Comparison of ENCODE assay signal across 19 mouse cellular contexts in genomic region chr6:9842391-9842790, GRCm38 (mm10).
A peak's percentile ranks its signal among the peaks of the same experiment; 100 is the strongest.
DNase-seq lines count a peak whose midpoint lies in the region; ATAC-seq and TF ChIP-seq lines count a peak whose summit lies in the region.
"Had no signal": no experiment of that assay in that cellular context is flagged by ENCODE, and none has a peak within 500 bp of the region (broad histone marks: within the 10 kb centered on the region; RNA-seq: fewer than 3 reads in every experiment).

No protein-coding gene starts in this region.

- H3K27ac ChIP-seq in forebrain, postnatal 0 days (ENCODE audit: low read depth, low read length), result no peak overlapping the region
- H3K27ac ChIP-seq in forebrain, embryonic 12.5 days, result no peak overlapping the region
- H3K27ac ChIP-seq in heart, adult 2 months, result no peak overlapping the region
- H3K27ac ChIP-seq: embryonic facial prominence, embryonic 10.5 days; embryonic facial prominence, embryonic 12.5 days; forebrain, embryonic 13.5 days; forebrain, embryonic 15.5 days had no signal

- no peak overlapping the region for H3K9ac ChIP-seq in forebrain, postnatal 0 days
- no peak overlapping the region for H3K9ac ChIP-seq in forebrain, embryonic 12.5 days
- no peak overlapping the region for H3K9ac ChIP-seq in heart, adult 2 months (ENCODE audit: low read depth, low read length)
- H3K9ac ChIP-seq: embryonic facial prominence, embryonic 12.5 days; forebrain, embryonic 13.5 days; forebrain, embryonic 15.5 days had no signal

- no peak for TF ChIP-seq CTCF in forebrain, postnatal 0 days (IDR thresholded peaks at IDR 0.05; ENCODE audit: low read depth)
- no peak for TF ChIP-seq CTCF in brain, embryonic 14.5 days (IDR thresholded peaks at IDR 0.05; ENCODE audit: borderline replicate concordance, extremely low read depth, insufficient read depth, insufficient read length)
- no peak for TF ChIP-seq CTCF in heart, adult 2 months (IDR thresholded peaks at IDR 0.05)

- H3K4me2 ChIP-seq in forebrain, postnatal 0 days (ENCODE audit: low read depth), result no peak overlapping the region
- no peak overlapping the region for H3K4me2 ChIP-seq in forebrain, embryonic 12.5 days
- H3K4me2 ChIP-seq: embryonic facial prominence, embryonic 12.5 days; forebrain, embryonic 13.5 days; forebrain, embryonic 15.5 days had no signal

- intact Hi-C loops in heart, adult 2 months (cut with DNase I), result no loop called here

- ATAC-seq in forebrain, postnatal 0 days, result peak; percentile 55
- no peak for ATAC-seq in forebrain, embryonic 12.5 days (ENCODE audit: low FRiP score)
- ATAC-seq: forebrain, embryonic 13.5 days; forebrain, embryonic 15.5 days had no signal

- no peaks in the 10 kb centered on the region for H3K79me2 ChIP-seq in heart, adult 2 months (replicated peaks; ENCODE audit: control insufficient read depth, insufficient read depth, low read length)

- H3K9me3 ChIP-seq in forebrain, postnatal 0 days (ENCODE audit: low read length), result no peaks in the 10 kb centered on the region
- H3K9me3 ChIP-seq in forebrain, embryonic 12.5 days, result no peaks in the 10 kb centered on the region
- H3K9me3 ChIP-seq: embryonic facial prominence, embryonic 10.5 days; embryonic facial prominence, embryonic 12.5 days; forebrain, embryonic 13.5 days; forebrain, embryonic 15.5 days had no signal

- 54% methylated on average over 2 of the region's 2 CpGs for WGBS in forebrain, postnatal 0 days
- 78% methylated on average over 2 of the region's 2 CpGs for WGBS in forebrain, embryonic 12.5 days
- 80% methylated on average over 2 of the region's 2 CpGs for WGBS in heart, adult 2 months

- TF ChIP-seq EP300 in heart, adult 2 months (IDR thresholded peaks at IDR 0.05; ENCODE audit: insufficient read depth, low read depth, low read length), result no peak

- DNase-seq in forebrain, postnatal 0 days, result peak; percentile 5
- peak; percentile 25 for DNase-seq in brain, adult 2 months (ENCODE audit: low read depth, low spot score)
- DNase-seq in brain, embryonic 14.5 days (ENCODE audit: low read depth), result peak; percentile 22
- no peak for DNase-seq in heart, adult 2 months
- DNase-seq: adrenal gland, adult 2 months; adrenal gland, postnatal 10 days; adrenal gland, postnatal 25 days; cerebellum, adult 11 months; cerebellum, adult 18-20 months; cerebellum, adult 8-10 months; cerebellum, adult 9-11 months; cerebellum, postnatal 14 days; cerebellum, postnatal 36 days; embryo, embryonic 11 days had no signal

- H3K4me1 ChIP-seq in forebrain, postnatal 0 days (ENCODE audit: insufficient read depth), result no peaks in the 10 kb centered on the region
- H3K4me1 ChIP-seq in forebrain, embryonic 12.5 days, result no peaks in the 10 kb centered on the region
- H3K4me1 ChIP-seq in heart, adult 2 months (ENCODE audit: control insufficient read depth, insufficient read depth, low read length), result no peaks in the 10 kb centered on the region
- H3K4me1 ChIP-seq: embryonic facial prominence, embryonic 10.5 days; embryonic facial prominence, embryonic 12.5 days; forebrain, embryonic 13.5 days; forebrain, embryonic 15.5 days had no signal

- H3K36me3 ChIP-seq in forebrain, postnatal 0 days (ENCODE audit: insufficient read depth), result no peaks in the 10 kb centered on the region
- H3K36me3 ChIP-seq in forebrain, embryonic 12.5 days (replicated peaks), result no peaks in the 10 kb centered on the region
- no peaks in the 10 kb centered on the region for H3K36me3 ChIP-seq in heart, adult 2 months (ENCODE audit: control insufficient read depth, insufficient read depth, low read length)
- H3K36me3 ChIP-seq: embryonic facial prominence, embryonic 10.5 days; embryonic facial prominence, embryonic 12.5 days; forebrain, embryonic 15.5 days had no signal

- H3K27me3 ChIP-seq in forebrain, postnatal 0 days (ENCODE audit: insufficient read depth, low read length), result no peaks in the 10 kb centered on the region
- H3K27me3 ChIP-seq in forebrain, embryonic 12.5 days, result no peaks in the 10 kb centered on the region
- no peaks in the 10 kb centered on the region for H3K27me3 ChIP-seq in heart, adult 2 months (ENCODE audit: control insufficient read depth, insufficient read depth, low read length)
- H3K27me3 ChIP-seq: embryonic facial prominence, embryonic 12.5 days; forebrain, embryonic 13.5 days; forebrain, embryonic 15.5 days had no signal

- H3K4me3 ChIP-seq in forebrain, postnatal 0 days (ENCODE audit: low read depth, low read length), result no peak overlapping the region
- no peak overlapping the region for H3K4me3 ChIP-seq in forebrain, embryonic 12.5 days (replicated peaks)
- no peak overlapping the region for H3K4me3 ChIP-seq in heart, adult 2 months
- H3K4me3 ChIP-seq: embryonic facial prominence, embryonic 10.5 days; embryonic facial prominence, embryonic 12.5 days; forebrain, embryonic 13.5 days; forebrain, embryonic 15.5 days had no signal

- no peak for TF ChIP-seq POLR2A in brain, embryonic 14.5 days (IDR thresholded peaks at IDR 0.05; ENCODE audit: borderline replicate concordance, extremely low read depth, insufficient read depth, insufficient read length, poor library complexity, severe bottlenecking)
- TF ChIP-seq POLR2A in heart, adult 2 months (IDR thresholded peaks at IDR 0.05; ENCODE audit: insufficient read depth, low read depth, low read length), result no peak

Comparison
In these comparisons a context has a peak if more than half of its experiments do, and no peak if none do; other contexts are left out.
1. DNase-seq: peak in forebrain, postnatal 0 days (single experiment), brain, adult 2 months (single experiment) and brain, embryonic 14.5 days (single experiment); none in heart, adult 2 months (0 of 2).